Mouse (Mus musculus): ENCODE data around the gene Rbm10.

GRCm38 (mm10) chrX:20662317-20662715 is 45.0 kb downstream of the Rbm10 start:
- no peak for TF ChIP-seq CHD2 (IDR thresholded peaks at IDR 0.05; ENCODE audit: low read depth, low read length)
- TF ChIP-seq MAFK (IDR thresholded peaks at IDR 0.05; ENCODE audit: insufficient read depth, low read depth, low read length), result no peak
- TF ChIP-seq ZC3H11A (IDR thresholded peaks at IDR 0.05; ENCODE audit: borderline replicate concordance, low read depth, low read length), result no peak
- TF ChIP-seq HCFC1 (IDR thresholded peaks at IDR 0.05; ENCODE audit: borderline replicate concordance, insufficient read depth, low read length), result no peak
- no peak for TF ChIP-seq ZNF384 (IDR thresholded peaks at IDR 0.05; ENCODE audit: low read depth, low read length)

All from ES-E14 (cell line).